In the genomic region with DNA sequence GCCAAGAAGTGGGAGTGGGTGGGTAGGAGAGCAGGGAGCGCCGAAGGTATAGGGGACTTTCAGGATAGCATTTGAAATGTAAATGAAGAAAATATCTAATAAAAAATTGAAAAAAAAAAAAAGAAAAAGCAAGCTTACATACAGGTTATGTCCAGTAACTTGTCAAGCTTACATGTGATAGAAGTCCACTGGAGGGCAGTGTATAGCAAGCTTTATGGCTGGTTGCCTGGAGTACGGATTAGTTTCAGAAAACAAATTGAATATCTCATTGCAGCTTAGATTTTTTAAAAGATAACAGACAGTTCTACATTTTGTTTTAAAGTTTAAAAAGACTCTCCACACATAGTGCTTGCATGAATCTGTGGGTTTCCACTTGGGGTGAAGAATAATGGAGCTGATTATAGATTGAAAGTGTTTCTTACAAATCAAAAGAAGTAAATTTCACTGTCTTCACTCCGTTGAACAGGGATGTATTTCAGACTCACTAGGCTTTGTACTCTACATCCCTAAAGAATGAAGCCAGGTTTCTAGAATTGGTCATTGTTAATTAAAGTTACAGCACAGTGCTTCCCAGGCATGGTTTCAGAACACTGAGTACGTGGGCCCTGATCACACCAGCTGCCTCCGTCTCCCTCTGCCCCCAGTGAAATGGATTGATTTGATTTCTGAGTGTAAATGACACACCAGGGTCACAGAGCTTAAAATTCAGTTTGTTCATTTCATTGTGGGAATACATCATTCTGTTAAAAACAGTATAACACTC, we compare ENCODE assay signal across 10 mouse cellular contexts.
DNase-seq lines count a peak whose midpoint lies in the region; ATAC-seq and TF ChIP-seq lines count a peak whose summit lies in the region.
"Had no signal": no experiment of that assay in that cellular context is flagged by ENCODE, and none has a peak within 500 bp of the region (broad histone marks: within the 10 kb centered on the region; RNA-seq: fewer than 3 reads in every experiment).

No protein-coding gene starts in this region.

- H3K27me3 ChIP-seq in liver, postnatal 0 days (ENCODE audit: insufficient read depth, low read length): no peaks in the 10 kb centered on the region
- no peaks in the 10 kb centered on the region for H3K27me3 ChIP-seq in liver, embryonic 12.5 days (replicated peaks)
- H3K27me3 ChIP-seq in hindbrain, embryonic 16.5 days (replicated peaks; ENCODE audit: control insufficient read depth, insufficient read depth, low read length): no peaks in the 10 kb centered on the region
- H3K27me3 ChIP-seq: embryonic facial prominence, embryonic 13.5 days; liver, embryonic 13.5 days had no signal

- TF ChIP-seq EP300 in liver, postnatal 0 days (IDR thresholded peaks at IDR 0.05; ENCODE audit: low read depth): no peak

- H3K4me2 ChIP-seq in liver, postnatal 0 days (ENCODE audit: low read depth, low read length): no peak overlapping the region
- no peak overlapping the region for H3K4me2 ChIP-seq in liver, embryonic 12.5 days
- H3K4me2 ChIP-seq in hindbrain, embryonic 16.5 days (ENCODE audit: low read length): no peak overlapping the region
- H3K4me2 ChIP-seq: embryonic facial prominence, embryonic 13.5 days; liver, embryonic 13.5 days had no signal

- H3K9ac ChIP-seq in liver, postnatal 0 days (replicated peaks): no peak overlapping the region
- no peak overlapping the region for H3K9ac ChIP-seq in liver, embryonic 12.5 days
- no peak overlapping the region for H3K9ac ChIP-seq in hindbrain, embryonic 16.5 days (ENCODE audit: low read depth, low read length)
- H3K9ac ChIP-seq: embryonic facial prominence, embryonic 13.5 days; liver, embryonic 13.5 days had no signal

- WGBS in liver, postnatal 0 days (ENCODE audit: insufficient replicate concordance): 71% methylated on average over 6 of the region's 6 CpGs
- 62% methylated on average over 6 of the region's 6 CpGs for WGBS in liver, embryonic 12.5 days (ENCODE audit: insufficient replicate concordance)
- 60% methylated on average over 6 of the region's 6 CpGs for WGBS in hindbrain, embryonic 16.5 days
- 61% methylated on average over 6 of the region's 6 CpGs for WGBS in lung, adult 2 months

- no peak for TF ChIP-seq POLR2A in lung, adult 2 months (IDR thresholded peaks at IDR 0.05; ENCODE audit: borderline replicate concordance, extremely low read depth, low read depth, low read length)

- DNase-seq in adrenal gland, postnatal 14 days: peak; percentile 31
- DNase-seq in adrenal gland, postnatal 4 days (ENCODE audit: low spot score in 2 of 2): no peak
- no peak for DNase-seq in liver, postnatal 0 days
- no peak for DNase-seq in lung, adult 2 months
- peak; percentile 11 for DNase-seq in right cerebral cortex, postnatal 25 days
- DNase-seq in B cell, adult 2 months: no peak
- DNase-seq: liver, embryonic 13.5 days had no signal

- peak; percentile 46 for TF ChIP-seq CTCF in liver, postnatal 0 days (IDR thresholded peaks at IDR 0.05; ENCODE audit: low read depth)
- peak; percentile 41; the same call in 1 of the 2 replicates for TF ChIP-seq CTCF in lung, adult 2 months (IDR thresholded peaks at IDR 0.05; ENCODE audit: insufficient read depth, low read length)

- no peak overlapping the region for H3K27ac ChIP-seq in liver, postnatal 0 days (ENCODE audit: low read depth)
- H3K27ac ChIP-seq in liver, embryonic 12.5 days: no peak overlapping the region
- no peak overlapping the region for H3K27ac ChIP-seq in hindbrain, embryonic 16.5 days (ENCODE audit: low read depth, low read length)
- H3K27ac ChIP-seq: embryonic facial prominence, embryonic 13.5 days; liver, embryonic 13.5 days had no signal

- H3K4me1 ChIP-seq in liver, postnatal 0 days (ENCODE audit: insufficient read depth): no peaks in the 10 kb centered on the region
- H3K4me1 ChIP-seq in liver, embryonic 12.5 days: no peaks in the 10 kb centered on the region
- H3K4me1 ChIP-seq in hindbrain, embryonic 16.5 days (ENCODE audit: control insufficient read depth, insufficient read depth, low read depth, low read length): no peaks in the 10 kb centered on the region
- H3K4me1 ChIP-seq in lung, adult 2 months (ENCODE audit: control insufficient read depth, insufficient read depth, low read length): no peaks in the 10 kb centered on the region
- H3K4me1 ChIP-seq: liver, embryonic 13.5 days had no signal

- no peaks in the 10 kb centered on the region for H3K36me3 ChIP-seq in liver, postnatal 0 days (replicated peaks; ENCODE audit: insufficient read depth, low read length)
- H3K36me3 ChIP-seq in liver, embryonic 12.5 days: no peaks in the 10 kb centered on the region
- no peaks in the 10 kb centered on the region for H3K36me3 ChIP-seq in hindbrain, embryonic 16.5 days (ENCODE audit: control insufficient read depth, insufficient read depth, low read length)
- H3K36me3 ChIP-seq: embryonic facial prominence, embryonic 13.5 days; liver, embryonic 13.5 days had no signal

- no peak overlapping the region for H3K4me3 ChIP-seq in liver, postnatal 0 days (ENCODE audit: low read depth, low read length)
- H3K4me3 ChIP-seq in liver, embryonic 12.5 days: no peak overlapping the region
- H3K4me3 ChIP-seq in hindbrain, embryonic 16.5 days (ENCODE audit: low read length): no peak overlapping the region
- H3K4me3 ChIP-seq in lung, adult 2 months (replicated peaks; ENCODE audit: extremely low read depth, low read depth, low read length): no peak overlapping the region
- H3K4me3 ChIP-seq: embryonic facial prominence, embryonic 13.5 days; liver, embryonic 13.5 days had no signal

- ATAC-seq in liver, postnatal 0 days: no peak
- no peak for ATAC-seq in liver, embryonic 12.5 days
- ATAC-seq in hindbrain, embryonic 16.5 days: peak; percentile 78

- H3K9me3 ChIP-seq in liver, postnatal 0 days (ENCODE audit: low read length): no peaks in the 10 kb centered on the region
- H3K9me3 ChIP-seq in liver, embryonic 12.5 days (replicated peaks): no peaks in the 10 kb centered on the region
- peaks cover 4% of the 10 kb centered on the region; the same call in 1 of the 2 replicates for H3K9me3 ChIP-seq in hindbrain, embryonic 16.5 days (ENCODE audit: control insufficient read depth, low read length)
- H3K9me3 ChIP-seq: liver, embryonic 13.5 days had no signal

Comparison
In these comparisons a context has a peak if more than half of its experiments do, and no peak if none do; other contexts are left out.
1. DNase-seq: peak in adrenal gland, postnatal 14 days (single experiment) and right cerebral cortex, postnatal 25 days (single experiment); none in adrenal gland, postnatal 4 days (0 of 2), liver, postnatal 0 days (single experiment), lung, adult 2 months (single experiment) and B cell, adult 2 months (0 of 2).